Mouse (Mus musculus) lung, postnatal 0 days (tissue): Measurements from ENCODE around the gene Ccdc106. TPM values are rescaled to one million over a fixed set of nuclear protein-coding genes. Genes with fewer than 3 reads are reported as not detected.

Experiments used
- ATAC-seq: fragments of 200-750 bp; cut with Nextera tagmentation; 2 replicates; pipeline ENCODE4 v1.8.0; 2017; ENCODE audit warnings: moderate library complexity
- DNase-seq: peaks from one replicate; pipeline ENCODE4 v3.0.0-alpha.2; 2016; ENCODE audit warnings: low spot score
- H3K27ac ChIP-seq: fragments of 300-500 bp; sonication (generic); 2 replicates; pipeline ENCODE4 v1.5.1; 2014; ENCODE audit warnings: antibody characterized with exemption, mild to moderate bottlenecking, low read length, mixed read lengths
- H3K27me3 ChIP-seq: fragments of 300-500 bp; sonication (generic); replicated peaks from 2 replicates; pipeline ENCODE4 v1.6.1; 2014; ENCODE audit warnings: low read length, mixed read lengths; ENCODE audit not compliant: insufficient read depth
- H3K36me3 ChIP-seq: fragments of 300-500 bp; sonication (generic); 2 replicates; pipeline ENCODE4 v1.6.1; 2014; ENCODE audit warnings: low read length, mixed read lengths; ENCODE audit not compliant: insufficient read depth
- H3K4me1 ChIP-seq: fragments of 300-500 bp; sonication (generic); 2 replicates; pipeline ENCODE4 v1.6.1; 2014; ENCODE audit warnings: antibody characterized with exemption, low read depth, low read length, mixed read lengths; ENCODE audit not compliant: insufficient read depth
- H3K4me2 ChIP-seq: fragments of 300-500 bp; sonication (generic); replicated peaks from 2 replicates; pipeline ENCODE4 v1.6.1; 2014; ENCODE audit warnings: low read depth, mild to moderate bottlenecking, low read length, moderate library complexity, mixed read lengths
- H3K4me3 ChIP-seq: fragments of 300-500 bp; sonication (generic); 2 replicates; pipeline ENCODE4 v1.5.1; 2014; ENCODE audit warnings: low read depth, low read length
- H3K9ac ChIP-seq: fragments of 300-500 bp; sonication (generic); replicated peaks from 2 replicates; pipeline ENCODE4 v1.6.1; 2014; ENCODE audit warnings: low read depth, mild to moderate bottlenecking
- H3K9me3 ChIP-seq: fragments of 300-500 bp; sonication (generic); 2 replicates; pipeline ENCODE4 v1.6.1; 2016; ENCODE audit warnings: low read length, mixed read lengths
- CTCF ChIP-seq: IDR thresholded peaks from 2 replicates; pipeline ENCODE4 v1.5.1; 2016; ENCODE audit warnings: antibody characterized with exemption, mild to moderate bottlenecking
- EP300 ChIP-seq: IDR thresholded peaks from 2 replicates; pipeline ENCODE4 v1.6.1; 2016; ENCODE audit warnings: antibody characterized with exemption, mild to moderate bottlenecking, control low read depth
- WGBS: fragments of 180-500 bp; shearing (Covaris S2); extraction: QIAGEN DNeasy Blood & Tissue Kit; methylation state at CpG from one replicate; pipeline ENCODE4 v1.1.7; 2014; 5-methylcytosine and 5-hydroxymethylcytosine counted together
- polyA plus RNA-seq: library from polyadenylated mRNA; unstranded; fragments of >200 nt; fragmentation: Nextera tagmentation; extraction: Ambion mirVana; gene quantifications from 2 replicates; pipeline ENCODE4 v1.2.1, GENCODE M21; 2015

Ccdc106 gene
- polyA plus RNA-seq, 1 experiment from 2014 or later, result 0.42 TPM

- ATAC-seq (peak; percentile 57; the same call in 1 of the 2 replicates), DNase-seq (no peak)
- Histone ChIP-seq H3K9me3 (no peaks in the 10 kb centered on the region), H3K4me3 (no peak overlapping the region), H3K27me3 (no peaks in the 10 kb centered on the region), H3K4me1 (no peaks in the 10 kb centered on the region), H3K36me3 (no peaks in the 10 kb centered on the region), H3K27ac (no peak overlapping the region), H3K9ac (no peak overlapping the region), H3K4me2 (no peak overlapping the region)
- no peak for TF ChIP-seq CTCF
- TF ChIP-seq EP300, result no peak
- WGBS, result 17% methylated on average over 2 of the region's 2 CpGs
Measured at GRCm38 (mm10) chr7:4988250-4988649, 32.1 kb upstream of the Ccdc106 start.

GRCm38 (mm10) chr7:4993347-4993998 is 26.9 kb upstream of the Ccdc106 start:
- H3K4me2 ChIP-seq, result 0 out of 2 replicates have a peak overlapping the region, but pooled peaks have one; percentile 1
- no peak for ATAC-seq

GRCm38 (mm10) chr7:4993999-4994788 is 26.2 kb upstream of the Ccdc106 start:
- H3K27ac ChIP-seq, result no peak overlapping the region
- H3K36me3 ChIP-seq, result 0 out of 2 replicates have a peak, but pooled peaks cover 3% of the 10 kb centered on the region
- 63% methylated on average over 57 of the region's 59 CpGs for WGBS
- H3K4me1 ChIP-seq, result peaks cover 9% of the 10 kb centered on the region
- H3K4me2 ChIP-seq, result peak overlapping the region; percentile 83; the same call in 1 of the 2 replicates
- TF ChIP-seq EP300 (no peak), CTCF (no peak)
- no peaks in the 10 kb centered on the region for H3K27me3 ChIP-seq
- ATAC-seq (no peak), DNase-seq (no peak)
- H3K4me3 ChIP-seq, result no peak overlapping the region
- H3K9me3 ChIP-seq, result no peaks in the 10 kb centered on the region
- H3K9ac ChIP-seq, result no peak overlapping the region

More at GRCm38 (mm10) chr7:4993347-4993998, 26.9 kb upstream of the Ccdc106 start:
- peaks cover 9% of the 10 kb centered on the region for H3K4me1 ChIP-seq
- TF ChIP-seq CTCF (no peak), EP300 (no peak)
- no peak overlapping the region for H3K9ac ChIP-seq
- no peak overlapping the region for H3K27ac ChIP-seq
- 60% methylated on average over 54 of the region's 55 CpGs for WGBS
- no peaks in the 10 kb centered on the region for H3K27me3 ChIP-seq
- H3K4me3 ChIP-seq, result no peak overlapping the region
- 0 out of 2 replicates have a peak, but pooled peaks cover 3% of the 10 kb centered on the region for H3K36me3 ChIP-seq
- DNase-seq, result peak; percentile 3
- H3K9me3 ChIP-seq, result no peaks in the 10 kb centered on the region

GRCm38 (mm10) chr7:4995268-4996002 is 24.9 kb upstream of the Ccdc106 start:
- Histone ChIP-seq H3K4me2 (peak overlapping the region; percentile 83), H3K4me1 (peaks cover 9% of the 10 kb centered on the region), H3K4me3 (peak overlapping the region; percentile 64), H3K9ac (peak overlapping the region; percentile 84), H3K27me3 (no peaks in the 10 kb centered on the region), H3K36me3 (0 out of 2 replicates have a peak, but pooled peaks cover 3% of the 10 kb centered on the region), H3K27ac (peak overlapping the region; percentile 81), H3K9me3 (no peaks in the 10 kb centered on the region)
- ATAC-seq (no peak; the same call in 1 of the 2 replicates), DNase-seq (no peak)
- TF ChIP-seq EP300 (no peak), CTCF (no peak)
- WGBS, result 3% methylated on average over 19 of the region's 19 CpGs

GRCm38 (mm10) chr7:4996003-4996895 is 24.1 kb upstream of the Ccdc106 start, which contains the start of gene Zfp579:
Gene Zfp579, minus strand, starts transcription at chr7:4996158.
- Histone ChIP-seq H3K9me3 (no peaks in the 10 kb centered on the region), H3K4me1 (peaks cover 9% of the 10 kb centered on the region), H3K4me3 (peak within 1 kb of the TSS; percentile 64), H3K4me2 (peak within 1 kb of the TSS; percentile 83), H3K9ac (peak within 1 kb of the TSS; percentile 84), H3K27me3 (no peaks in the 10 kb centered on the region), H3K36me3 (0 out of 2 replicates have a peak, but pooled peaks cover 3% of the 10 kb centered on the region), H3K27ac (peak within 1 kb of the TSS; percentile 81)
- ATAC-seq, result peak; percentile 89
- TF ChIP-seq EP300 (no peak), CTCF (no peak)
- DNase-seq, result peak; percentile 93
- 5% methylated on average over 11 of the region's 26 CpGs for WGBS
